Mouse (Mus musculus): ENCODE data around the gene Opcml. TPM values are rescaled to one million over a fixed set of nuclear protein-coding genes. Genes with fewer than 3 reads are reported as not detected.

Opcml gene
- polyA plus RNA-seq, 1 experiment from 2014 or later, result 9.4 TPM

DNA sequence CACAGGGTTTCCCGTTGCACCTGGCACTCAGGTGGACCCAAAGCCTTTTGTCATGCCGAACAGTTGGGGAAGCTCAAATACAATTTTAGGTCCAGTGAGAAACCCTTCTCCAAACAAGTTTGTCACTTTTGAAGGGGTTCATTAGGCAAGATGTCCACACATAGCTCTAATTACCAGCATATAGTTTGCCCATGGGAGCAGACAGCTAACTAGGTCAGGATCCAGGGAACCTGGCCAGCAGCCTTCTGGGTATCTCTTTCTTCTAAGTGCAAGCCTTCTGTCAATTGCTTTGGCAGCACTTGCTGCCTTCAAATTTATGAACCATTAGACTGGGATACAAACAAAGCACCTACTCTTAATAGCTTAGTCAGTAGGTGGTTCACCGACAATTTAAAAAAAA lies 653.9 kb downstream of the Opcml start:
- H3K27ac ChIP-seq (ENCODE audit: low read depth), result no peak overlapping the region
- DNase-seq (no peak), ATAC-seq (ENCODE audit: insufficient read depth) (no peak)
- no peak for TF ChIP-seq CTCF (IDR thresholded peaks at IDR 0.05; ENCODE audit: low read depth)
- H3K9ac ChIP-seq, result no peak overlapping the region
- H3K4me2 ChIP-seq, result no peak overlapping the region
- no peak overlapping the region for H3K4me3 ChIP-seq (ENCODE audit: low read depth, low read length)
- H3K27me3 ChIP-seq (ENCODE audit: insufficient read depth, low read length), result no peaks in the 10 kb centered on the region
- no peaks in the 10 kb centered on the region; the same call in 1 of the 2 replicates for H3K4me1 ChIP-seq (ENCODE audit: insufficient read depth)
- H3K36me3 ChIP-seq (ENCODE audit: insufficient read depth), result no peaks in the 10 kb centered on the region
- H3K9me3 ChIP-seq (ENCODE audit: low read depth, low read length), result no peaks in the 10 kb centered on the region
- WGBS, result 72% methylated on average over 3 of the region's 3 CpGs

DNA sequence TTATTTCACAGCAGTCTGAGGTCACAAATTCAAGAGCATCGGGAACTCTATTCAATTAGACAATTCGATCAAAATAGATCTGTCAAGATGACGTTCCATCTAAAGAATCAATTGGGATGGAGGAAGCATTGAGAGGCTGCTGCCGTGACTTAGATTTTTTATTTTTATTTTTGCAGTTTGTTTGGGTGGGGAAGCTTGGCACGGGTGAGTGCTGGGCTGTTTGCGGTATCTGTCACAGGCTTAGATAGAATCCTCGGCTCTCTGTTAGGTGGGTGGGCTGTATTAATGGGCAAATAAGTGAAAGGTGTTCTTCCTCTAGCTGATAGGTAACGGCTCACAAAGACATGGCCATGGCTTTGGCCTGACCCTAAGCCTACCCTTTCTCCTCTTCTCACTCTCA lies 654.4 kb downstream of the Opcml start:
- 64% methylated on average over 8 of the region's 8 CpGs for WGBS
- ATAC-seq (ENCODE audit: insufficient read depth) (no peak), DNase-seq (no peak)
- H3K9me3 ChIP-seq (ENCODE audit: low read depth, low read length), result no peaks in the 10 kb centered on the region
- H3K27me3 ChIP-seq (ENCODE audit: insufficient read depth, low read length), result no peaks in the 10 kb centered on the region
- H3K36me3 ChIP-seq (ENCODE audit: insufficient read depth), result no peaks in the 10 kb centered on the region
- H3K4me2 ChIP-seq, result no peak overlapping the region
- no peaks in the 10 kb centered on the region; the same call in 1 of the 2 replicates for H3K4me1 ChIP-seq (ENCODE audit: insufficient read depth)
- H3K4me3 ChIP-seq (ENCODE audit: low read depth, low read length), result no peak overlapping the region
- no peak overlapping the region for H3K27ac ChIP-seq (ENCODE audit: low read depth)
- H3K9ac ChIP-seq, result no peak overlapping the region
- TF ChIP-seq CTCF (IDR thresholded peaks at IDR 0.05; ENCODE audit: low read depth), result no peak

DNA sequence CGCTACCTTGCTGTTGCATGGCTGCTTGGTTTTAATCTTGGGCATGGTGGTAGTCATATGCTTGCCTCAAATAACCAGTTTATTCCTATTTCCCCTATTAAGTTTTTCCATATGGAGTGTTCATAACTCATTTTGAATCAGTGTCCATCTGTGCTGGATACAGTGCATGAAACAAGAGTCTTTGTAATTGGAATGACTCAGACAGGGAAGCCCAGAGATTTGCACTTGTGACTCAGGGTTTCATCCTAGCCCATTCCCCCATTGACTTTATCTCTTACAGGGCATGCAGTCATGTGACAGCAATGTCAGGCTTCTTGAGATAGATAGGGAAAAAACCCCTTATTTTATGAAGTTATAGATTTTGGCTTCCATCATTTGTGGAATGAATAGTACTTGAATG lies 655.3 kb downstream of the Opcml start:
- 78% methylated on average over 1 of the region's 1 CpGs for WGBS
- Histone ChIP-seq H3K9me3 (ENCODE audit: low read depth, low read length) (no peaks in the 10 kb centered on the region), H3K4me2 (no peak overlapping the region), H3K27ac (ENCODE audit: low read depth) (no peak overlapping the region), H3K4me1 (ENCODE audit: insufficient read depth) (no peaks in the 10 kb centered on the region; the same call in 1 of the 2 replicates), H3K9ac (no peak overlapping the region), H3K4me3 (ENCODE audit: low read depth, low read length) (no peak overlapping the region), H3K27me3 (ENCODE audit: insufficient read depth, low read length) (no peaks in the 10 kb centered on the region), H3K36me3 (ENCODE audit: insufficient read depth) (no peaks in the 10 kb centered on the region)
- no peak for TF ChIP-seq CTCF (IDR thresholded peaks at IDR 0.05; ENCODE audit: low read depth)
- ATAC-seq (ENCODE audit: insufficient read depth) (no peak), DNase-seq (no peak)

DNA sequence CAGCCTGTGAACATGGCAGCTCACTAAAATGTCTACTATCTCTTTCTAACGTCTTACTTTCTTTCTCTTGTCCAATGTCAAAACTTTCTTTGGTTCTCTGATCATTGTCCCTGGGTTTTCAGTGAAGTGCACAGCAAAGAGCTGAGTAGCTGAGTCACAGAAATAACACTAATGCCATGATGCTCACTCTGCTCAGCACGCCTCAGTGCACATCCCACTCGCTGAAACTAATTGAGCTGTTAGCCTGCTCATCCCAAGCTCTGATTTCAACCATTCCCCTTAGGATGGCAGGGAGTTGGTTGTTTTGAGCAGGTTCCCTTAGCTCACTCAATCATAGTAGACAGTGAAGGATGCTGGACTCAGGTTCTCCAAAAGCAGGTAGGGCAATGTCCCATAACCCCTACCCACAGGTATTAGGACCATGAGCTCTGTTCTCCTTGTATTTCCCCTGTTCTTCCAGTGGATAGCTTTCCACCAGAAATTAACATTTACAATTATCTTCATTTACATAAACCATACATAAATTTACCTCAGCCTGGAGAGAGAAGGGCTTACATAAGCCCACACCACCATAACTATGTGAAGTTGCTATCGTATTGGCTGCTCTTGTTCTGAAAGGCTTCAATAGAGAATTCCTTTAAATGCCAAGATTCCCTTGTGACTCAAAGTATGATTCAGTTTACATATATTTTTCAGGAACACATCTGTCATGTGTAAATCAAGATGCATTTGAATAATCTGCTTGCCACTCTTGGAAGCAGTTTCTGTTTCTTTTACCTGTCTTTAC lies 655.9 kb downstream of the Opcml start:
- 86% methylated on average over 4 of the region's 4 CpGs for WGBS
- Histone ChIP-seq H3K9me3 (ENCODE audit: low read depth, low read length) (no peaks in the 10 kb centered on the region), H3K27ac (ENCODE audit: low read depth) (no peak overlapping the region), H3K27me3 (ENCODE audit: insufficient read depth, low read length) (no peaks in the 10 kb centered on the region), H3K4me1 (ENCODE audit: insufficient read depth) (no peaks in the 10 kb centered on the region; the same call in 1 of the 2 replicates), H3K4me2 (no peak overlapping the region), H3K36me3 (ENCODE audit: insufficient read depth) (no peaks in the 10 kb centered on the region), H3K9ac (no peak overlapping the region), H3K4me3 (ENCODE audit: low read depth, low read length) (no peak overlapping the region)
- ATAC-seq (ENCODE audit: insufficient read depth), result no peak
- no peak for TF ChIP-seq CTCF (IDR thresholded peaks at IDR 0.05; ENCODE audit: low read depth)
- no peak for DNase-seq

GRCm38 (mm10) chr9:28452509-28452908 lies 661.9 kb downstream of the Opcml start:
- Histone ChIP-seq H3K4me1 (ENCODE audit: insufficient read depth) (no peaks in the 10 kb centered on the region), H3K27me3 (ENCODE audit: insufficient read depth, low read length) (no peaks in the 10 kb centered on the region), H3K9me3 (ENCODE audit: low read depth, low read length) (no peaks in the 10 kb centered on the region), H3K36me3 (ENCODE audit: insufficient read depth) (no peaks in the 10 kb centered on the region), H3K4me2 (no peak overlapping the region), H3K9ac (no peak overlapping the region), H3K4me3 (ENCODE audit: low read depth, low read length) (no peak overlapping the region), H3K27ac (ENCODE audit: low read depth) (no peak overlapping the region)
- no peak for ATAC-seq (ENCODE audit: insufficient read depth)
- WGBS, result 79% methylated on average over 2 of the region's 2 CpGs
- no peak for DNase-seq
- no peak for TF ChIP-seq CTCF (IDR thresholded peaks at IDR 0.05; ENCODE audit: low read depth)

DNA sequence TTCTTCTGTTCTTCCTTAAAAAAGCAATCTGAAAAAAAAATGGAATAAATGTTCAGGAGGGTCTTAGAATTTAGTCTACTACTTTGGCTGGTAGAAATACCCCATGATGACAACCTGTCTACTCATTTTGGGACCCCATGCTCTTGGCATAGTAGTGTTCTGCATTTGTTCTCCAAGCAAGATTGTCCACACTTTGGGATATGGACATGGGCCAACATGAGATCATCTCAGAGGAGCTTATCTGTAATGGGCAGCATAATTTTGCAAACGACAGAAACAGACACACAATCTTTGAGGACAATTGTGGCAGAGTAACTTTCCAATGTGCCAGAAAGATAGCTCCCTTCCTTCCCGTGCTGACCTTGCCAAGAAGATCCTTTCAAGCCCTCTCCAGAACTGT lies 662.5 kb downstream of the Opcml start:
- DNase-seq (no peak), ATAC-seq (ENCODE audit: insufficient read depth) (no peak)
- Histone ChIP-seq H3K27me3 (ENCODE audit: insufficient read depth, low read length) (no peaks in the 10 kb centered on the region), H3K4me3 (ENCODE audit: low read depth, low read length) (no peak overlapping the region), H3K9me3 (ENCODE audit: low read depth, low read length) (no peaks in the 10 kb centered on the region), H3K9ac (no peak overlapping the region), H3K4me2 (no peak overlapping the region), H3K36me3 (ENCODE audit: insufficient read depth) (no peaks in the 10 kb centered on the region), H3K27ac (ENCODE audit: low read depth) (no peak overlapping the region), H3K4me1 (ENCODE audit: insufficient read depth) (no peaks in the 10 kb centered on the region)
- 59% methylated on average over 2 of the region's 2 CpGs for WGBS
- no peak for TF ChIP-seq CTCF (IDR thresholded peaks at IDR 0.05; ENCODE audit: low read depth)

GRCm38 (mm10) chr9:28457982-28458770 lies 667.6 kb downstream of the Opcml start:
- ATAC-seq (ENCODE audit: insufficient read depth) (no peak), DNase-seq (no peak)
- no peak overlapping the region for H3K9ac ChIP-seq
- no peak overlapping the region for H3K4me2 ChIP-seq
- no peaks in the 10 kb centered on the region for H3K9me3 ChIP-seq (ENCODE audit: low read depth, low read length)
- 64% methylated on average over 7 of the region's 7 CpGs for WGBS
- no peak overlapping the region for H3K27ac ChIP-seq (ENCODE audit: low read depth)
- H3K36me3 ChIP-seq (ENCODE audit: insufficient read depth), result no peaks in the 10 kb centered on the region
- no peaks in the 10 kb centered on the region for H3K27me3 ChIP-seq (ENCODE audit: insufficient read depth, low read length)
- H3K4me3 ChIP-seq (ENCODE audit: low read depth, low read length), result no peak overlapping the region
- H3K4me1 ChIP-seq (ENCODE audit: insufficient read depth), result no peaks in the 10 kb centered on the region
- TF ChIP-seq CTCF (IDR thresholded peaks at IDR 0.05; ENCODE audit: low read depth), result no peak

Measured in lung, embryonic 14.5 days (tissue).